Mouse (Mus musculus) neural tube, embryonic 11.5 days (tissue): Measurements from ENCODE around the gene Sfr1. TPM values are rescaled to one million over a fixed set of nuclear protein-coding genes. Genes with fewer than 3 reads are reported as not detected.

Experiments used
- ATAC-seq: fragments of 200-750 bp; cut with Nextera tagmentation; 2 replicates; pipeline ENCODE4 v1.8.0; 2017; ENCODE audit warnings: moderate number of reproducible peaks, mild to moderate bottlenecking, moderate TSS enrichment, moderate library complexity; ENCODE audit not compliant: insufficient read depth, low FRiP score, low TSS enrichment
- DNase-seq: peaks from one replicate; pipeline ENCODE4 v3.0.0-alpha.2; 2015; ENCODE audit warnings: low spot score
- H3K27ac ChIP-seq: fragments of 300-500 bp; sonication (generic); 2 replicates; pipeline ENCODE4 v1.5.1; 2014; ENCODE audit warnings: low read depth, mild to moderate bottlenecking, low read length
- H3K27me3 ChIP-seq: fragments of 300-500 bp; sonication (generic); 2 replicates; pipeline ENCODE4 v1.6.1; 2014; ENCODE audit warnings: mild to moderate bottlenecking, low read length, mixed read lengths; ENCODE audit not compliant: control insufficient read depth, insufficient read depth
- H3K36me3 ChIP-seq: fragments of 300-500 bp; sonication (generic); 2 replicates; pipeline ENCODE4 v1.6.1; 2014; ENCODE audit warnings: mild to moderate bottlenecking, low read length, moderate library complexity, mixed read lengths; ENCODE audit not compliant: control insufficient read depth, insufficient read depth
- H3K4me1 ChIP-seq: fragments of 300-500 bp; sonication (generic); 2 replicates; pipeline ENCODE4 v1.6.1; 2014; ENCODE audit warnings: low read length, mixed read lengths; ENCODE audit not compliant: control insufficient read depth, insufficient read depth
- H3K4me2 ChIP-seq: fragments of 300-500 bp; sonication (generic); 2 replicates; pipeline ENCODE4 v1.6.1; 2014; ENCODE audit warnings: low read depth, mild to moderate bottlenecking, moderate library complexity
- H3K4me3 ChIP-seq: fragments of 300-500 bp; sonication (generic); 2 replicates; pipeline ENCODE4 v1.5.1; 2014; ENCODE audit warnings: low read depth, low read length
- H3K9ac ChIP-seq: fragments of 300-500 bp; sonication (generic); 2 replicates; pipeline ENCODE4 v1.6.1; 2014; ENCODE audit warnings: mild to moderate bottlenecking, low read length
- H3K9me3 ChIP-seq: fragments of 300-500 bp; sonication (generic); 2 replicates; pipeline ENCODE4 v1.6.1; 2016; ENCODE audit warnings: low read length; ENCODE audit not compliant: control insufficient read depth
- WGBS: fragments of 180-500 bp; shearing (Covaris S2); extraction: QIAGEN DNeasy Blood & Tissue Kit; methylation state at CpG from one replicate; pipeline ENCODE4 v1.1.7; 2014; 5-methylcytosine and 5-hydroxymethylcytosine counted together
- polyA plus RNA-seq: library from polyadenylated mRNA; unstranded; fragments of >200 nt; fragmentation: Nextera tagmentation; extraction: Ambion mirVana; gene quantifications from 2 replicates; pipeline ENCODE4 v1.2.1, GENCODE M21; 2014

Sfr1 gene
- 295 and 303 TPM in 2 replicates for polyA plus RNA-seq

- Histone ChIP-seq H3K4me1 (no peaks in the 10 kb centered on the region), H3K9ac (peak within 1 kb of the TSS; percentile 81)
Observed at GRCm38 (mm10) chr19:47731071-47731881, at the start of gene Sfr1. Gene Sfr1, plus strand, starts transcription at chr19:47731682.

GRCm38 (mm10) chr19:47689592-47689991 is 41.9 kb upstream of the Sfr1 start:
- 90% methylated on average over 7 of the region's 7 CpGs for WGBS
- H3K4me3 ChIP-seq, result no peak overlapping the region
- H3K36me3 ChIP-seq, result no peaks in the 10 kb centered on the region
- H3K4me2 ChIP-seq, result no peak overlapping the region
- H3K9ac ChIP-seq, result no peak overlapping the region
- H3K4me1 ChIP-seq, result no peaks in the 10 kb centered on the region; the same call in 1 of the 2 replicates
- no peak overlapping the region for H3K27ac ChIP-seq
- DNase-seq (no peak), ATAC-seq (no peak)
- H3K27me3 ChIP-seq, result no peaks in the 10 kb centered on the region
- no peaks in the 10 kb centered on the region for H3K9me3 ChIP-seq

More at GRCm38 (mm10) chr19:47731071-47731881, at the start of gene Sfr1:
- H3K36me3 ChIP-seq, result peaks cover 4% of the 10 kb centered on the region; the same call in 1 of the 2 replicates
- H3K27me3 ChIP-seq, result no peaks in the 10 kb centered on the region
- no peaks in the 10 kb centered on the region for H3K9me3 ChIP-seq
- peak; percentile 100 for DNase-seq
- H3K4me2 ChIP-seq, result peak within 1 kb of the TSS; percentile 58
- peak; percentile 95 for ATAC-seq
- peak within 1 kb of the TSS; percentile 71 for H3K4me3 ChIP-seq
- H3K27ac ChIP-seq, result peak within 1 kb of the TSS; percentile 88
- WGBS, result under 1% methylated on average over 65 of the region's 72 CpGs

GRCm38 (mm10) chr19:47691994-47692393 is 39.5 kb upstream of the Sfr1 start, which contains the start of gene Col17a1:
Gene Col17a1, minus strand, starts transcription at chr19:47692094.
- no peaks in the 10 kb centered on the region for H3K9me3 ChIP-seq
- no peak within 1 kb of the TSS for H3K4me3 ChIP-seq
- no peak within 1 kb of the TSS for H3K27ac ChIP-seq
- no peak for ATAC-seq
- WGBS, result 80% methylated on average over 6 of the region's 6 CpGs
- no peak within 1 kb of the TSS for H3K9ac ChIP-seq
- no peaks in the 10 kb centered on the region for H3K27me3 ChIP-seq
- no peak within 1 kb of the TSS for H3K4me2 ChIP-seq
- no peak for DNase-seq
- H3K4me1 ChIP-seq, result no peaks in the 10 kb centered on the region
- H3K36me3 ChIP-seq, result no peaks in the 10 kb centered on the region

- Histone ChIP-seq H3K9ac (no peak overlapping the region), H3K27me3 (no peaks in the 10 kb centered on the region), H3K4me2 (no peak overlapping the region), H3K4me3 (no peak overlapping the region), H3K27ac (no peak overlapping the region), H3K36me3 (no peaks in the 10 kb centered on the region), H3K9me3 (no peaks in the 10 kb centered on the region), H3K4me1 (no peaks in the 10 kb centered on the region)
- 95% methylated on average over 6 of the region's 6 CpGs for whole genome bisulfite sequencing
- ATAC-seq (no peak), DNase-seq (no peak)
Observed at GRCm38 (mm10) chr19:47695725-47696124, 35.8 kb upstream of the Sfr1 start.

- 94% methylated on average over 8 of the region's 8 CpGs for WGBS
- Histone ChIP-seq H3K9ac (no peak overlapping the region), H3K27ac (no peak overlapping the region), H3K4me3 (no peak overlapping the region), H3K36me3 (no peaks in the 10 kb centered on the region), H3K4me2 (no peak overlapping the region), H3K27me3 (no peaks in the 10 kb centered on the region), H3K9me3 (no peaks in the 10 kb centered on the region), H3K4me1 (no peaks in the 10 kb centered on the region)
- DNase-seq (no peak), ATAC-seq (no peak)
Observed at GRCm38 (mm10) chr19:47696411-47696810, 35.1 kb upstream of the Sfr1 start.

GRCm38 (mm10) chr19:47697067-47697466 is 34.4 kb upstream of the Sfr1 start:
- no peaks in the 10 kb centered on the region for H3K9me3 ChIP-seq

GRCm38 (mm10) chr19:47698266-47698665 is 33.2 kb upstream of the Sfr1 start:
- H3K27me3 ChIP-seq, result no peaks in the 10 kb centered on the region
- H3K4me1 ChIP-seq, result no peaks in the 10 kb centered on the region
- DNase-seq, result no peak
- no peak overlapping the region for H3K27ac ChIP-seq
- H3K36me3 ChIP-seq, result no peaks in the 10 kb centered on the region
- ATAC-seq, result no peak
- H3K4me3 ChIP-seq, result no peak overlapping the region
- no peak overlapping the region for H3K4me2 ChIP-seq
- no peak overlapping the region for H3K9ac ChIP-seq
- WGBS, result 79% methylated on average over 9 of the region's 9 CpGs
- no peaks in the 10 kb centered on the region for H3K9me3 ChIP-seq

More at GRCm38 (mm10) chr19:47697067-47697466, 34.4 kb upstream of the Sfr1 start:
- no peak overlapping the region for H3K4me2 ChIP-seq
- DNase-seq (no peak), ATAC-seq (no peak)
- H3K4me3 ChIP-seq, result no peak overlapping the region
- no peaks in the 10 kb centered on the region for H3K36me3 ChIP-seq
- no peak overlapping the region for H3K27ac ChIP-seq
- H3K27me3 ChIP-seq, result no peaks in the 10 kb centered on the region
- no peaks in the 10 kb centered on the region for H3K4me1 ChIP-seq
- H3K9ac ChIP-seq, result no peak overlapping the region
- WGBS, result 96% methylated on average over 11 of the region's 11 CpGs

- Histone ChIP-seq H3K9me3 (no peaks in the 10 kb centered on the region), H3K4me2 (no peak overlapping the region), H3K4me1 (no peaks in the 10 kb centered on the region), H3K27ac (no peak overlapping the region), H3K27me3 (no peaks in the 10 kb centered on the region), H3K36me3 (no peaks in the 10 kb centered on the region), H3K9ac (no peak overlapping the region), H3K4me3 (no peak overlapping the region)
- ATAC-seq (no peak), DNase-seq (no peak)
- 50% methylated on average over 9 of the region's 9 CpGs for WGBS
Observed at GRCm38 (mm10) chr19:47699743-47700142, 31.7 kb upstream of the Sfr1 start.

GRCm38 (mm10) chr19:47700509-47700908 is 31.0 kb upstream of the Sfr1 start:
- H3K27ac ChIP-seq, result no peak overlapping the region
- no peaks in the 10 kb centered on the region for H3K27me3 ChIP-seq
- no peaks in the 10 kb centered on the region for H3K9me3 ChIP-seq
- no peaks in the 10 kb centered on the region for H3K36me3 ChIP-seq
- H3K4me1 ChIP-seq, result no peaks in the 10 kb centered on the region
- DNase-seq (no peak), ATAC-seq (no peak)
- H3K9ac ChIP-seq, result no peak overlapping the region
- no peak overlapping the region for H3K4me2 ChIP-seq
- H3K4me3 ChIP-seq, result no peak overlapping the region
- 91% methylated on average over 8 of the region's 8 CpGs for WGBS
